28 mouse cellular contexts compared by ENCODE assay signal in genomic region chr7:111699446-111699845, GRCm38 (mm10).
A peak's percentile ranks its signal among the peaks of the same experiment; 100 is the strongest.
DNase-seq lines count a peak whose midpoint lies in the region; ATAC-seq and TF ChIP-seq lines count a peak whose summit lies in the region.
"Had no signal": no experiment of that assay in that cellular context is flagged by ENCODE, and none has a peak within 500 bp of the region (broad histone marks: within the 10 kb centered on the region; RNA-seq: fewer than 3 reads in every experiment).

No protein-coding gene starts in this region.

- no peak overlapping the region for H3K4me3 ChIP-seq in embryonic facial prominence, embryonic 14.5 days (ENCODE audit: low read depth, low read length)
- H3K4me3 ChIP-seq in embryonic facial prominence, embryonic 10.5 days = no peak overlapping the region
- H3K4me3 ChIP-seq in hindbrain, postnatal 0 days (ENCODE audit: low read length) = no peak overlapping the region
- no peak overlapping the region for H3K4me3 ChIP-seq in hindbrain, embryonic 12.5 days
- no peak overlapping the region for H3K4me3 ChIP-seq in midbrain, embryonic 16.5 days (ENCODE audit: low read depth, low read length)
- H3K4me3 ChIP-seq in midbrain, embryonic 10.5 days = no peak overlapping the region
- H3K4me3 ChIP-seq in olfactory bulb, adult 2 months (ENCODE audit: insufficient read depth, low read depth, low read length) = no peak overlapping the region
- H3K4me3 ChIP-seq: embryonic facial prominence, embryonic 12.5 days; erythroblast, embryonic 14.5 days; forebrain, embryonic 12.5 days; heart, adult 2 months; heart, embryonic 15.5 days; kidney, embryonic 15.5 days; liver, embryonic 13.5 days; myocyte; neural tube, embryonic 13.5 days had no signal

- H3K4me1 ChIP-seq in embryonic facial prominence, embryonic 14.5 days (ENCODE audit: control insufficient read depth, insufficient read depth, low read length) = no peaks in the 10 kb centered on the region
- peaks cover 4% of the 10 kb centered on the region; the same call in 1 of the 2 replicates for H3K4me1 ChIP-seq in embryonic facial prominence, embryonic 10.5 days
- H3K4me1 ChIP-seq in hindbrain, postnatal 0 days (ENCODE audit: insufficient read depth, low read length) = peaks cover 1% of the 10 kb centered on the region; the same call in 1 of the 2 replicates
- peaks cover 5% of the 10 kb centered on the region; the same call in 1 of the 2 replicates for H3K4me1 ChIP-seq in hindbrain, embryonic 12.5 days
- H3K4me1 ChIP-seq in midbrain, embryonic 16.5 days (ENCODE audit: control insufficient read depth, insufficient read depth, low read length) = peaks cover 7% of the 10 kb centered on the region; the same call in 1 of the 2 replicates
- peaks cover 8% of the 10 kb centered on the region for H3K4me1 ChIP-seq in midbrain, embryonic 10.5 days
- H3K4me1 ChIP-seq in olfactory bulb, adult 2 months (ENCODE audit: control insufficient read depth, insufficient read depth, low read length) = peaks cover 15% of the 10 kb centered on the region
- H3K4me1 ChIP-seq: embryonic facial prominence, embryonic 12.5 days; liver, embryonic 13.5 days; neural tube, embryonic 13.5 days had no signal

- no peak overlapping the region for H3K27ac ChIP-seq in embryonic facial prominence, embryonic 14.5 days (replicated peaks; ENCODE audit: low read depth, low read length)
- H3K27ac ChIP-seq in embryonic facial prominence, embryonic 10.5 days (replicated peaks) = no peak overlapping the region; the same call in 1 of the 2 replicates
- no peak overlapping the region for H3K27ac ChIP-seq in hindbrain, postnatal 0 days
- no peak overlapping the region for H3K27ac ChIP-seq in hindbrain, embryonic 12.5 days
- peak overlapping the region; percentile 23; the same call in 1 of the 2 replicates for H3K27ac ChIP-seq in midbrain, embryonic 16.5 days (ENCODE audit: low read length)
- H3K27ac ChIP-seq in midbrain, embryonic 10.5 days (replicated peaks) = no peak overlapping the region
- H3K27ac ChIP-seq in olfactory bulb, adult 2 months (ENCODE audit: insufficient read depth, low read depth, low read length) = 0 out of 2 replicates have a peak overlapping the region, but pooled peaks have one; percentile 10
- H3K27ac ChIP-seq: embryonic facial prominence, embryonic 12.5 days; forebrain, embryonic 12.5 days; heart, adult 2 months; heart, embryonic 15.5 days; kidney, embryonic 15.5 days; liver, embryonic 13.5 days; macrophage; neural tube, embryonic 13.5 days had no signal

- H3K9me3 ChIP-seq in embryonic facial prominence, embryonic 14.5 days (ENCODE audit: control insufficient read depth, low read length) = no peaks in the 10 kb centered on the region
- no peaks in the 10 kb centered on the region for H3K9me3 ChIP-seq in embryonic facial prominence, embryonic 10.5 days
- H3K9me3 ChIP-seq in hindbrain, postnatal 0 days (ENCODE audit: low read length) = no peaks in the 10 kb centered on the region
- H3K9me3 ChIP-seq in hindbrain, embryonic 12.5 days (replicated peaks) = no peaks in the 10 kb centered on the region
- H3K9me3 ChIP-seq in midbrain, embryonic 16.5 days (replicated peaks; ENCODE audit: control insufficient read depth, low read length, poor library complexity, severe bottlenecking) = no peaks in the 10 kb centered on the region
- H3K9me3 ChIP-seq in midbrain, embryonic 10.5 days (replicated peaks) = no peaks in the 10 kb centered on the region
- H3K9me3 ChIP-seq: embryonic facial prominence, embryonic 12.5 days; forebrain, embryonic 12.5 days; heart, embryonic 15.5 days; kidney, embryonic 15.5 days; liver, embryonic 13.5 days; neural tube, embryonic 13.5 days had no signal

- H3K27me3 ChIP-seq in embryonic facial prominence, embryonic 14.5 days (replicated peaks; ENCODE audit: control insufficient read depth, insufficient read depth, low read length) = no peaks in the 10 kb centered on the region
- H3K27me3 ChIP-seq in embryonic facial prominence, embryonic 10.5 days (replicated peaks; ENCODE audit: low read depth, poor library complexity, severe bottlenecking) = no peaks in the 10 kb centered on the region
- H3K27me3 ChIP-seq in hindbrain, postnatal 0 days (ENCODE audit: insufficient read depth, low read length) = no peaks in the 10 kb centered on the region
- H3K27me3 ChIP-seq in hindbrain, embryonic 12.5 days = no peaks in the 10 kb centered on the region
- H3K27me3 ChIP-seq in midbrain, embryonic 16.5 days (ENCODE audit: control insufficient read depth, insufficient read depth, low read depth, low read length) = no peaks in the 10 kb centered on the region
- H3K27me3 ChIP-seq in midbrain, embryonic 10.5 days (ENCODE audit: low read depth, poor library complexity, severe bottlenecking) = no peaks in the 10 kb centered on the region
- H3K27me3 ChIP-seq: embryonic facial prominence, embryonic 12.5 days; forebrain, embryonic 12.5 days; heart, embryonic 15.5 days; kidney, embryonic 15.5 days; neural tube, embryonic 13.5 days had no signal

- TF ChIP-seq CTCF in hindbrain, postnatal 0 days (IDR thresholded peaks at IDR 0.05; ENCODE audit: low read depth) = no peak
- TF ChIP-seq CTCF in olfactory bulb, adult 2 months (IDR thresholded peaks at IDR 0.05; ENCODE audit: insufficient read depth, low read depth, low read length) = no peak

- TF ChIP-seq POLR2A in olfactory bulb, adult 2 months (IDR thresholded peaks at IDR 0.05; ENCODE audit: insufficient read depth, low read depth, low read length) = no peak

- ATAC-seq in embryonic facial prominence, embryonic 14.5 days (ENCODE audit: low read depth) = no peak
- ATAC-seq in hindbrain, postnatal 0 days = no peak
- ATAC-seq in hindbrain, embryonic 12.5 days (ENCODE audit: low FRiP score) = no peak
- peak; percentile 62; the same call in 1 of the 2 replicates for ATAC-seq in midbrain, embryonic 16.5 days
- ATAC-seq: hindbrain, embryonic 16.5 days; intestine, postnatal 0 days had no signal

- H3K9ac ChIP-seq in embryonic facial prominence, embryonic 14.5 days (ENCODE audit: low read depth, low read length) = no peak overlapping the region
- no peak overlapping the region for H3K9ac ChIP-seq in hindbrain, postnatal 0 days (replicated peaks; ENCODE audit: low read length)
- H3K9ac ChIP-seq in hindbrain, embryonic 12.5 days = no peak overlapping the region
- H3K9ac ChIP-seq in midbrain, embryonic 16.5 days (ENCODE audit: low read depth, low read length) = no peak overlapping the region
- H3K9ac ChIP-seq: embryonic facial prominence, embryonic 12.5 days; forebrain, embryonic 12.5 days; heart, embryonic 15.5 days; kidney, embryonic 15.5 days; liver, embryonic 13.5 days; neural tube, embryonic 13.5 days had no signal

- peak; percentile 41 for DNase-seq in embryonic facial prominence, embryonic 14.5 days (ENCODE audit: low spot score)
- no peak for DNase-seq in embryonic facial prominence, embryonic 10.5 days (ENCODE audit: low spot score)
- peak; percentile 51 for DNase-seq in hindbrain, postnatal 0 days (ENCODE audit: low spot score)
- DNase-seq in midbrain, embryonic 10.5 days (ENCODE audit: low spot score) = no peak
- DNase-seq in spleen, postnatal 10 days (ENCODE audit: low spot score in 2 of 2) = no peak
- DNase-seq: adrenal gland, postnatal 14 days; cerebellum, adult 9-11 months; gastrocnemius, postnatal 36 days; heart, postnatal 36 days; kidney, postnatal 36 days; liver, embryonic 13.5 days; lung, adult 2 months; right cerebral cortex, postnatal 14 days; thymus, postnatal 36 days had no signal

- no peaks in the 10 kb centered on the region for H3K36me3 ChIP-seq in embryonic facial prominence, embryonic 14.5 days (ENCODE audit: control insufficient read depth, insufficient read depth, low read length)
- H3K36me3 ChIP-seq in embryonic facial prominence, embryonic 10.5 days (replicated peaks) = no peaks in the 10 kb centered on the region
- no peaks in the 10 kb centered on the region for H3K36me3 ChIP-seq in hindbrain, postnatal 0 days (ENCODE audit: insufficient read depth, low read length)
- no peaks in the 10 kb centered on the region for H3K36me3 ChIP-seq in hindbrain, embryonic 12.5 days
- H3K36me3 ChIP-seq in midbrain, embryonic 16.5 days (ENCODE audit: control insufficient read depth, insufficient read depth, low read length) = no peaks in the 10 kb centered on the region
- no peaks in the 10 kb centered on the region for H3K36me3 ChIP-seq in midbrain, embryonic 10.5 days
- H3K36me3 ChIP-seq: embryonic facial prominence, embryonic 12.5 days; forebrain, embryonic 12.5 days; heart, embryonic 15.5 days; kidney, embryonic 15.5 days; liver, embryonic 13.5 days; neural tube, embryonic 13.5 days had no signal

- WGBS in embryonic facial prominence, embryonic 14.5 days = 60% methylated on average over 3 of the region's 3 CpGs
- WGBS in embryonic facial prominence, embryonic 10.5 days = 71% methylated on average over 3 of the region's 3 CpGs
- WGBS in hindbrain, postnatal 0 days = 43% methylated on average over 3 of the region's 3 CpGs
- 63% methylated on average over 3 of the region's 3 CpGs for WGBS in hindbrain, embryonic 12.5 days
- whole genome bisulfite sequencing in midbrain, embryonic 16.5 days = 49% methylated on average over 3 of the region's 3 CpGs
- 70% methylated on average over 3 of the region's 3 CpGs for WGBS in midbrain, embryonic 10.5 days
- WGBS in olfactory bulb, adult 2 months = 29% methylated on average over 3 of the region's 3 CpGs

- no peak overlapping the region for H3K4me2 ChIP-seq in embryonic facial prominence, embryonic 14.5 days (ENCODE audit: low read depth, low read length)
- H3K4me2 ChIP-seq in hindbrain, postnatal 0 days (ENCODE audit: low read depth, low read length) = no peak overlapping the region
- H3K4me2 ChIP-seq in hindbrain, embryonic 12.5 days (replicated peaks) = no peak overlapping the region
- no peak overlapping the region for H3K4me2 ChIP-seq in midbrain, embryonic 16.5 days (ENCODE audit: low read length)
- H3K4me2 ChIP-seq: embryonic facial prominence, embryonic 12.5 days; forebrain, embryonic 12.5 days; heart, embryonic 15.5 days; kidney, embryonic 15.5 days; liver, embryonic 13.5 days; neural tube, embryonic 13.5 days had no signal

Comparison
In these comparisons a context has a peak if more than half of its experiments do, and no peak if none do; other contexts are left out.
1. DNase-seq: peak in embryonic facial prominence, embryonic 14.5 days (single experiment) and hindbrain, postnatal 0 days (single experiment); none in embryonic facial prominence, embryonic 10.5 days (single experiment), midbrain, embryonic 10.5 days (single experiment) and spleen, postnatal 10 days (0 of 2).
2. H3K27ac ChIP-seq: peak in midbrain, embryonic 16.5 days (single experiment) and olfactory bulb, adult 2 months (single experiment); none in embryonic facial prominence, embryonic 14.5 days (single experiment), embryonic facial prominence, embryonic 10.5 days (single experiment), hindbrain, postnatal 0 days (single experiment), hindbrain, embryonic 12.5 days (single experiment) and midbrain, embryonic 10.5 days (single experiment).